Mouse (Mus musculus) brain, embryonic 18.5 days (tissue): ENCODE data around the gene Hspa1a.
A peak's percentile ranks its signal among the peaks of the same experiment; 100 is the strongest.
"Not testable (repeated sequence)": the region's sequence is repeated elsewhere in the genome, so short reads cannot be mapped to it uniquely, and the experiment has no call there.

Experiments used
- DNase-seq: peaks from one replicate; pipeline ENCODE4 v3.0.0-alpha.2; 2012; ENCODE audit warnings: low read depth, low spot score

Hspa1a gene

DNA sequence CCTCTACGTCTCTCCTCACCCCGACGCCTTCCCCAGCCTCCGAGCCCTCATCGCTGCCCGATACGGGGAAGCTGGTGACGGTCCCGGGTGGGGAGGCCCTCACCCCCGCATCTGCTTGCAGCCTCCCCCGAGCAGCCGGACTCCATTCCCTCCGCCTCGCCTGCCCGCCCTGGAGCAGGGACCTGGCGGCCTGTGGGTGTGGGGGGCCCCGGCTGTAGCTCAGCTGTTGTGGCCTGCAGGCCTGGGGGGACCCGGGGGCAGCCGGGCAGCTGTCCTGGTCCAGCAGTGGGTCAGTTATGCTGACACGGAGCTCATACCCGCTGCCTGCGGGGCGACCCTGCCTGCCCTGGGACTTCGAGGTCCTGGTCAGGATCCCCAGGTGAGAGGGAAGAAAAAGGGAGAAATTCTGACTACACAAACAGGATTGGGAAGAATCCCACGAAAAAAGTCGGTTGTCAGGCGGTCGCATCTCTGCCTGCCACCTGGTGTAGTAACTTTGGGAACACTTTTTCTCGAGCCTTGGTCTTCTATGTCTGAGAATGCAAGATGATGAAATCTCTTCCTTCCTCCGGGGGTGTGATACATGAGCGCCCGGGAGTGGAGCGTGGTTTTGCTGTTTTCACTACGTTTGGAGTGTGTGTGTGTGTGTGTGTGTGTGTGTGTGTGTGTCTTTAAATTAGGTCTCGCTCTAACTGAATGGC is 29.6 kb upstream of the Hspa1a start:
- no peak for DNase-seq

DNA sequence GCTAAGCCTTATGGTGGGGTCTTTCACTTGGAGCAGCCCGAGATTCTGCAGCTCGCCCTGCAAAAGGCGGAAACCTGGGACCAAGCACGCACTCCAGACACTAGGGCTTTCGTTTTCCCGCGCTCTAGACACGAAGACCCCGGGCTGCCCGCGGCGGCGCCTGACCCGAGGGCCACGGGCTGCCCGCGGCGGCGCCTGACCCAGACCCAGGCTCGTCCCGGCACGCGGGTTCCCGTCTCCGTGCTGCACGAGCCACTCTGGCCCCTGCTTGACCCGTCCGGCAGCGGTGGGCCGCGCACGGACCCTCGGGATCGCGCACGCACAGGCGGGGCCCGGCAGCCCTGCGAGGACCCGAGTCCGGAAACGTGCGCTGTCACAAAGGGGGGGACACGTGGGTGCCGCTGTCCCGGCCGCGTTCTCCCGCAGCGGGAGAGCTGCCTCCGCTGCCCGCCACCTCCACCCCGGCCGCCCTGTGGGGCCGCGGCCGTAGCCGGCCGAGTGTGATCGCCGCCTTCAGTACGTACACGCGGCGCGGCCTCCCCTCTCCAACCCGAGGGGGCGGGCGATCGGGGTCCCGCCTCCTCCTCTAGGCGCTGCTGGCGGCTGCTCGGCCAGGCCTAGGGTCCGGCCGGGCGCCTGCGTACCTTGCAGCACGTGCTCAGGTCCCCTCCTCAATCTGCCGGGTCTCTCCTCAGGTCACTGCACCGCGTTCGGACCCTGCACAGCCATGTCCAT is 28.9 kb upstream of the Hspa1a start, which contains the start of gene Vars:
TSS of gene Vars (plus strand) at position 271 of the 735 bp plus-strand sequence.
- DNase-seq, result peak; percentile 60

- not testable (repeated sequence) for DNase-seq
These were observed 28.1 kb upstream of the Hspa1a start for GRCm38 (mm10) chr17:34999871-35000716.

DNA sequence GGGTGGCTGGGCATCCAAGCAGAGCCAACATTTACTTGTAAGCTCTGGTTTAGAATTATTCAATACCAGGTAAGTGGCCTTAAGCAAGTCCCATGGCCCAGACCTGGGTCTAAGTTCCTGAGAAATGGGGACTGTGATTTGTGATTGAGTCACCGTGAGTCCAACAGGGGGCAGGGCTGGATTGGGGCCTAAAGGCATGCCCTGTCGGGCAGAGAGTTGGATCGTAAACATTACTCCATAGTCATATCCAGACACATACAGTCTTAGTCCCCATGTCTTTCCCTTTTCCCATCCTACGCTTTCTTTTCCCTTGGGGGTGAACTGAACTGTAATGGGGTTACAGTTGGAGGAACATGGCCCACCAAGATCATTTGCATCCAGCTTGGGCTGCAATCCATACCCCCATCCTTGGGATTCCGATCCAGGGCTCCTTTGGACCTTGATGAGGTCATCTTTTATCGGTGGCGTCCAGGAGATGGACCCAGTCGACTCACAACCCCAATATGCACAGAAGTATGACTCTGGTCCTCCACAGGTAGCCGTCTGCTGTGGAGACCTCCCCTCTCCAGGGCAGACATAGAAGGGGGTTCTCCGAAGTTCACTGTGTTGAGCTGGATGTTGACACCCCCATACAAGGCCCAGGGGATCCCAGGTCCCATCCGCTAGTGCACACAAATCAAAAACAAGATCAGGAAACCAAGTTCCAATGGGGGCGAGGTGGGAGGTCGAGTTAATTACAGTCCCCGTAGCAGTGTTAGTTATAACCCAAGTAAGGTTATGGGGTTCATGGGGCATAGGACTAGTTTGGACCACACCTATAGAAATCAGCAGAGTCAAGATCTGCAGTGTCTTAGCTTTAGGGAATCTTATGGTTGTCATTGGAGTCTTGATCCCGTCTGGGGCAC is 26.8 kb upstream of the Hspa1a start:
- DNase-seq, result no peak

GRCm38 (mm10) chr17:34997142-34997483 is 25.2 kb upstream of the Hspa1a start:
- no peak for DNase-seq

GRCm38 (mm10) chr17:34996411-34997141 is 24.6 kb upstream of the Hspa1a start:
- no peak for DNase-seq

DNA sequence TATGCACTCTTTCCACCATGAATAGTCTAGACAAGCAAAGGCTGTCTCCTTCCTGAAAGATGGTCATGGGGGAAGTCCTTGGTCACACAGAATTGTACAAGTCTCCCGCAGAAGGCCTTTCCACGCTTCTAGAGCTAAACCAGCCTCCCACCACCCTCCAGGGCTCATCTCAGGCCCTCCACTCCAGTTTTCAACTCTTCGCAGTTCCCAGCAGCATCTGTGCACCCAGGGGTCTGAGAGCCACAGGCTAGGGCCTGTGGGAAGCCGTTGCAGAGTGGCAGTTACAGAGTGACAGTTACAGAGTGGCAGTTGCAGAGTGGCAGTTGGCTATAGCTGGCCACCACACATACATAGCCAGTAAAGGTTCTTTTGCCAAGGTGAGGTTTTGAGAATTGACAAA is 24.0 kb upstream of the Hspa1a start:
- DNase-seq, result not testable (repeated sequence)

GRCm38 (mm10) chr17:34995192-34995591 is 23.2 kb upstream of the Hspa1a start:
- not testable (repeated sequence) for DNase-seq

DNA sequence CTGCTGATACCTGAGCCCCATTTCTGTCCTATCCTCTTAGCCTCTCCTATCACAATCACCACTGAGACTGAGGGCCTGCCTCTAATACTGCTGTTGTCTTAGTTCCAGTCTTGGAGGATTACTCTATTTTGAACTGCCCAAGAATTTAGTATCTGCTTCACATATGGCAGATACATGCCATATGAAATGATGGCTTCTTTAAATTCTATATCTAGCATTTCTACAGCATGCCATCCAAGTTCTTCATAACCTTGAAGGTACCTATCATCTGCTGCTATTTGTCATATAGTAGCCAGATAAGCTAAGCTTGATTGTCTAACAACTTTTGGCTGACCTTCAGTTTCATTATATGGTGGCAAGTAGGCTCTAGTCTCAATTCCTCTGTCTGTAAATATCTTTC is 22.8 kb upstream of the Hspa1a start:
- no peak for DNase-seq

DNA sequence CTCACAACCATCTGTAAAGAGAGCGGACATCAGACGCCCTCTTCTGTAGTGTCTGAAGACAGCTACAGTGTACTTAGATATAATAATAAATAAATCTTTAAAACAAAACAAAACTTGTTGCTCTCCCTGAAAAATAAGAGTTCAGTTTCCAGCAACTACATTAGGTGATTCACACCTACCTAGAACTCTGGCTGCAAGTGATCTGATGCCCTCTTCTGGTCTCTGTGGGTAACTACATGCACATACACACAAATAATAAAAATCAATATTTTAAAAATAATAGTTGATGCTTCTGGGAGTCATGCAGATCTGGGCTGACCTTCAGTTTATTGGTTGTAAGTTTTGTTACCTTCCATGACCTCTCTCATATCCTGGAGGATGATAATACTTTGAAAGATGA is 12.3 kb upstream of the Hspa1a start:
- DNase-seq, result no peak

DNA sequence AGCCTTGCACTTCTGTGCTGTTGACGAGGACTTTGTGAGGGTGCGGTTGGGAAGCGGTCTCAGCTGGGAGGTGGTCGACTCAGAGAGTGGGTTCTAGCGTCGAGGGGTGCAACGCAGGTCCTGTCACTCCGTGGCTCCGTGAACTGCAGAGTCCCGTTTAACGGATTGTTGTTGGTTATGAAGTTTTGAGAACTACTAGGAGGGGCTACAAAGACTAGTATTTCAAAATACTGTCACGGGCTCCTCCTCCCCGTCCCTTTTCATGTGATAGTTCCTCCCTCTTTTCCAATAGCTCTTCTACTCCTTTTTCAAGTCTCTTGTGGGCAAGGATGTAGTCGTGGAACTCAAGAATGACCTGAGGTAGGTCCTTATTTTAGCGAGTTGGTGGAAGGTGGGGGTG is 10.4 kb upstream of the Hspa1a start:
- no peak for DNase-seq

DNA sequence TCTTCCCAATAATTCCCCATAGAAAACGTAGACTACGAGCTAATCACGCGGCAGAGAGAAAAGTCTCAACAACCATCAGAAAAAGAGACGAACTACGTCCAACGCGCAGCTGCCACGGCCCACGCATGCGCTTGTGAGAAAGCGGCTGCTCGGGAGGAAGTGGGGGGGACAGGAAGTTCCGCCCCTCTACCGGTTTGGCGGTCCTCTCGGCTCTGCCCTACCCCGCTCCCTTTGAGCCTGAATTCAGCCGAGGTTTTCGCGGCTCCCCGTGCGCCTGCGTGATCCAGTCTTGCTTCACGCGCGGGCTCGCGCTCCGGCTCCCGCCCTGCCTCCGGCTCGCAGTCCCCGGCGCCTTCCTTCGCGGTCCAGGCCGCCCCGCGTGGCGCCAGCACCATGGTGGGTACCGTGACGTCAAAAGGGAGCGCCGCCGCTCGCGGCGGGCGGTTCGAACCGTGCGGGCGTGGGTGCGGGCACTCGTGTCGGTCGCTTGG is 9.8 kb upstream of the Hspa1a start, which contains the start of gene Lsm2:
TSS of gene Lsm2 (plus strand) at position 173 of the 491 bp plus-strand sequence.
- peak; percentile 90 for DNase-seq

DNA sequence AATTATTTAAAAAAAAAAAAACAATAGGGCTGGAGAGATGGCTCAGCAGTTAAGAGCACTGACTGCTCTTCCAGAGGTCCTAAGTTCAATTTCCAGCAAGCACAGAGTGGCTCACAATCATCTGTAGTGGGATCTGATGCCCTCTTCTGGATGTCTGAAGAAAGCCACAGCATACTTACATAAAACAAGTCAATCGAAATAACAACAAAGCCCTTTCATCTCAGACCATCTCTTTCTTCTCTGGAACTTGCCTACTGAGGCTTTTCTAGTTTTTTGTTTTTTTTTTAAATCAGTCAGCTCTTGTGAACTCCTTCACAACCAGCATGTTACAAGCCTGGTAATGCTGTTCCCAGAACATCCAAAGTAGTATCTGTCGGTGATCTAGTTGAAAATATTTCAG is 8.7 kb upstream of the Hspa1a start:
- DNase-seq, result no peak

DNA sequence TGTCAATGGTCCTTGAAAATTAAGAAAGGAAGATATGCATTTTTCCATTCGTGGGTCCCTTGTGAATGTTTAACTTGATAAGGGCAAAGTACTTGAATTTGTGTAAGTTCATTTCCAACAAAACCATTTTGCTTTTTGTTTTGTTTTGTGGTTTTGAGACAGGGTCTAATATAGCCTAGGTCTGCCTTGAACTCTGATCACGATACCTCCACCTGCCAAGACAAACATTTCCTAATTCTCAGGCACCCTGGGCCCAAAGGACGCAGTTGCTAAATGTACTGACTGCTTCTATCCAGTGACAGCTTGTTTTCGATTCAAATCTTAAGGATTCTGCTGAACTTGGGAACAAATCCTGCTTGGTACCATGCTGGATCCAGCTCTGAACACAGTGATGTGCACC is 7.7 kb upstream of the Hspa1a start:
- no peak for DNase-seq

- DNase-seq, result no peak
These were observed 6.3 kb upstream of the Hspa1a start for GRCm38 (mm10) chr17:34978239-34978638.

DNA sequence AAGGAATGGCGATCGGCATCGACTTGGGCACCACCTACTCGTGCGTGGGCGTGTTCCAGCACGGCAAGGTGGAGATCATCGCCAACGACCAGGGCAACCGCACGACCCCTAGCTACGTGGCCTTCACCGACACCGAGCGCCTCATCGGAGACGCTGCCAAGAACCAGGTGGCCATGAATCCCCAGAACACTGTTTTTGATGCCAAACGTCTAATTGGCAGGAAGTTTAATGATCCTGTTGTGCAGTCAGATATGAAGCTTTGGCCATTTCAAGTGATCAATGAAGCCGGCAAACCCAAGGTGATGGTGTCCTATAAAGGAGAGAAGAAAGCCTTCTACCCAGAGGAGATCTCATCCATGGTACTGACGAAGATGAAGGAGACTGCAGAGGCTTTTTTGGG is 5.0 kb upstream of the Hspa1a start:
- no peak for DNase-seq

GRCm38 (mm10) chr17:34975581-34976492 is 3.9 kb upstream of the Hspa1a start:
- no peak for DNase-seq

DNA sequence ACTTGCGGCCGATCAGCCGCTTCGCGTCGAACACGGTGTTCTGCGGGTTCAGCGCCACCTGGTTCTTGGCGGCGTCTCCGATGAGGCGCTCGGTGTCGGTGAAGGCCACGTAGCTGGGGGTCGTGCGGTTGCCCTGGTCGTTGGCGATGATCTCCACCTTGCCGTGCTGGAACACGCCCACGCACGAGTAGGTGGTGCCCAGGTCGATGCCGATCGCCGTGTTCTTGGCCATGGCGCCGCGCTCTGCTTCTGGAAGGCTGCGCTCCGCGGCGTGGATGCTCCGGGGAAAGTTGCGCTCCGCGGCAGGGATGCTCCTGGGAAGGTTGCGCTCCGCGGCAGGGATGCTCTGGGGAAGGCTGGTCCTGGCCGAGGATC is 275 bp downstream of the Hspa1a start:
- not testable (repeated sequence) for DNase-seq

GRCm38 (mm10) chr17:34970850-34971249 is 1.1 kb downstream of the Hspa1a start:
- DNase-seq, result not testable (repeated sequence)
